ENCODE assay signal across 15 mouse cellular contexts in genomic region chr14:62177509-62177908, GRCm38 (mm10).
A peak's percentile ranks its signal among the peaks of the same experiment; 100 is the strongest.
DNase-seq lines count a peak whose midpoint lies in the region; ATAC-seq and TF ChIP-seq lines count a peak whose summit lies in the region.
"Had no signal": no experiment of that assay in that cellular context is flagged by ENCODE, and none has a peak within 500 bp of the region (broad histone marks: within the 10 kb centered on the region; RNA-seq: fewer than 3 reads in every experiment).

No protein-coding gene starts in this region.

- WGBS in heart, adult 2 months = 61% methylated on average over 5 of the region's 5 CpGs
- 74% methylated on average over 5 of the region's 5 CpGs for WGBS in heart, embryonic 11.5 days (ENCODE audit: insufficient replicate concordance)
- 89% methylated on average over 5 of the region's 5 CpGs for WGBS in hindbrain, embryonic 11.5 days

- peaks cover 2% of the 10 kb centered on the region; the same call in 1 of the 2 replicates for H3K36me3 ChIP-seq in heart, adult 2 months (ENCODE audit: control insufficient read depth, insufficient read depth, low read length)
- no peaks in the 10 kb centered on the region for H3K36me3 ChIP-seq in heart, embryonic 11.5 days (ENCODE audit: control insufficient read depth, insufficient read depth, low read length)
- no peaks in the 10 kb centered on the region for H3K36me3 ChIP-seq in hindbrain, embryonic 11.5 days (ENCODE audit: control insufficient read depth, insufficient read depth, low read length)

- no peak for TF ChIP-seq EP300 in heart, adult 2 months (IDR thresholded peaks at IDR 0.05; ENCODE audit: insufficient read depth, low read depth, low read length)

- no peak overlapping the region for H3K9ac ChIP-seq in heart, adult 2 months (ENCODE audit: low read depth, low read length)
- no peak overlapping the region for H3K9ac ChIP-seq in heart, embryonic 11.5 days (ENCODE audit: low read depth, low read length)
- no peak overlapping the region for H3K9ac ChIP-seq in hindbrain, embryonic 11.5 days (ENCODE audit: low read depth, low read length)

- no peaks in the 10 kb centered on the region for H3K27me3 ChIP-seq in heart, adult 2 months (ENCODE audit: control insufficient read depth, insufficient read depth, low read length)
- H3K27me3 ChIP-seq in heart, embryonic 11.5 days (ENCODE audit: control insufficient read depth, insufficient read depth, low read length) = no peaks in the 10 kb centered on the region
- no peaks in the 10 kb centered on the region for H3K27me3 ChIP-seq in hindbrain, embryonic 11.5 days (ENCODE audit: control insufficient read depth, insufficient read depth, low read length)
- H3K27me3 ChIP-seq: CH12.LX had no signal

- H3K9me3 ChIP-seq in heart, embryonic 11.5 days (replicated peaks; ENCODE audit: control insufficient read depth, low read length) = no peaks in the 10 kb centered on the region
- no peaks in the 10 kb centered on the region for H3K9me3 ChIP-seq in hindbrain, embryonic 11.5 days (ENCODE audit: control insufficient read depth, low read length)

- no peak for TF ChIP-seq POLR2A in heart, adult 2 months (IDR thresholded peaks at IDR 0.05; ENCODE audit: insufficient read depth, low read depth, low read length)

- H3K27ac ChIP-seq in heart, adult 2 months = no peak overlapping the region
- H3K27ac ChIP-seq in heart, embryonic 11.5 days (ENCODE audit: low read depth, low read length) = no peak overlapping the region
- no peak overlapping the region for H3K27ac ChIP-seq in gastrocnemius, adult 2 months
- H3K27ac ChIP-seq in hindbrain, embryonic 11.5 days (ENCODE audit: low read depth, low read length) = no peak overlapping the region
- H3K27ac ChIP-seq: stomach, postnatal 0 days had no signal

- DNase-seq in heart, adult 2 months = peak; percentile 66 to 69
- peak; percentile 53 for DNase-seq in MN1 (ENCODE audit: low spot score)
- peak; percentile 79 for DNase-seq in gastrocnemius, adult 2 months
- DNase-seq in heart, postnatal 36 days = peak; percentile 58 to 66
- DNase-seq in testis, postnatal 14 days (ENCODE audit: low spot score) = no peak
- no peak for DNase-seq in hindbrain, embryonic 11.5 days (ENCODE audit: low spot score)
- no peak for DNase-seq in thymus, postnatal 4 days
- DNase-seq: adrenal gland, postnatal 36 days; cerebellum, adult 8-10 months; kidney, adult 18-20 months; right cerebral cortex, postnatal 4 days had no signal

- no peak for ATAC-seq in heart, embryonic 11.5 days (replicated peaks; ENCODE audit: insufficient number of reproducible peaks, low FRiP score, low TSS enrichment)
- ATAC-seq in hindbrain, embryonic 11.5 days (ENCODE audit: low FRiP score) = no peak
- ATAC-seq: forebrain, embryonic 14.5 days had no signal

- H3K4me1 ChIP-seq in heart, adult 2 months (ENCODE audit: control insufficient read depth, insufficient read depth, low read length) = peaks cover 4% of the 10 kb centered on the region
- peaks cover 11% of the 10 kb centered on the region for H3K4me1 ChIP-seq in heart, embryonic 11.5 days (ENCODE audit: control insufficient read depth, insufficient read depth, low read length)
- H3K4me1 ChIP-seq in hindbrain, embryonic 11.5 days (replicated peaks; ENCODE audit: control insufficient read depth, insufficient read depth, low read length) = no peaks in the 10 kb centered on the region

- H3K79me2 ChIP-seq in heart, adult 2 months (replicated peaks; ENCODE audit: control insufficient read depth, insufficient read depth, low read length) = no peaks in the 10 kb centered on the region

- no peak overlapping the region for H3K4me3 ChIP-seq in heart, adult 2 months
- H3K4me3 ChIP-seq in heart, embryonic 11.5 days (ENCODE audit: low read depth, low read length) = no peak overlapping the region
- no peak overlapping the region for H3K4me3 ChIP-seq in gastrocnemius, adult 2 months
- no peak overlapping the region for H3K4me3 ChIP-seq in hindbrain, embryonic 11.5 days (ENCODE audit: low read depth, low read length)

- H3K4me2 ChIP-seq in heart, embryonic 11.5 days = no peak overlapping the region
- H3K4me2 ChIP-seq in hindbrain, embryonic 11.5 days (replicated peaks; ENCODE audit: low read depth, low read length) = no peak overlapping the region

- intact Hi-C loops in heart, adult 2 months (cut with DNase I) = loop anchor here (5.0 to 10.0 kb wide), 3 partner anchors 123 to 493 kb away; partner anchors contain the start of gene Gucy1b2
- intact Hi-C loops in gastrocnemius, adult 2 months (cut with DNase I) = no loop called here
- intact Hi-C loops in heart, postnatal 36 days (cut with DNase I) = loop anchor here (5.0 to 10.0 kb wide), 3 partner anchors 280 to 603 kb away; partner anchors contain the start of gene Gucy1b2

- TF ChIP-seq CTCF in heart, adult 2 months (IDR thresholded peaks at IDR 0.05) = no peak
- TF ChIP-seq CTCF in gastrocnemius, adult 2 months (IDR thresholded peaks at IDR 0.05) = no peak

Comparison
In these comparisons a context has a peak if more than half of its experiments do, and no peak if none do; other contexts are left out.
1. DNase-seq: peak in heart, adult 2 months (2 of 2), MN1 (single experiment), gastrocnemius, adult 2 months (single experiment) and heart, postnatal 36 days (2 of 2); none in testis, postnatal 14 days (single experiment), hindbrain, embryonic 11.5 days (single experiment) and thymus, postnatal 4 days (single experiment).